Mouse (Mus musculus) midbrain, embryonic 14.5 days (tissue): ENCODE results near the gene Avil. TPM values are rescaled to one million over a fixed set of nuclear protein-coding genes. Genes with fewer than 3 reads are reported as not detected.

Source experiments
- ATAC-seq: fragments of 200-750 bp; cut with Nextera tagmentation; 2 replicates; pipeline ENCODE4 v1.8.0; 2017; ENCODE audit warnings: moderate number of reproducible peaks, moderate library complexity; ENCODE audit not compliant: low FRiP score, low TSS enrichment
- DNase-seq: peaks from one replicate; pipeline ENCODE4 v3.0.0-alpha.2; 2015
- H3K27ac ChIP-seq: fragments of 300-500 bp; sonication (generic); replicated peaks from 2 replicates; pipeline ENCODE4 v1.5.1; 2014; ENCODE audit warnings: mild to moderate bottlenecking, low read depth, low read length, moderate library complexity
- H3K27me3 ChIP-seq: fragments of 300-500 bp; sonication (generic); 2 replicates; pipeline ENCODE4 v1.6.1; 2014; ENCODE audit warnings: low read length, control low read depth, mixed read lengths; ENCODE audit not compliant: control insufficient read depth, insufficient read depth
- H3K36me3 ChIP-seq: fragments of 300-500 bp; sonication (generic); 2 replicates; pipeline ENCODE4 v1.6.1; 2014; ENCODE audit warnings: low read length, control low read depth; ENCODE audit not compliant: control insufficient read depth, insufficient read depth
- H3K4me1 ChIP-seq: fragments of 300-500 bp; sonication (generic); 2 replicates; pipeline ENCODE4 v1.6.1; 2014; ENCODE audit warnings: mild to moderate bottlenecking, antibody characterized with exemption, low read length, control low read depth; ENCODE audit not compliant: control insufficient read depth, insufficient read depth
- H3K4me2 ChIP-seq: fragments of 300-500 bp; sonication (generic); 2 replicates; pipeline ENCODE4 v1.6.1; 2014; ENCODE audit warnings: mild to moderate bottlenecking, low read length, moderate library complexity
- H3K4me3 ChIP-seq: fragments of 300-500 bp; sonication (generic); replicated peaks from 2 replicates; pipeline ENCODE4 v1.5.1; 2014; ENCODE audit warnings: low read depth, low read length
- H3K9ac ChIP-seq: fragments of 300-500 bp; sonication (generic); replicated peaks from 2 replicates; pipeline ENCODE4 v1.6.1; 2014; ENCODE audit warnings: mild to moderate bottlenecking, low read length, moderate library complexity
- H3K9me3 ChIP-seq: fragments of 300-500 bp; sonication (generic); 2 replicates; pipeline ENCODE4 v1.6.1; 2016; ENCODE audit warnings: low read length, control low read depth, mixed read lengths; ENCODE audit not compliant: control insufficient read depth
- WGBS: fragments of 180-500 bp; shearing (Covaris S2); extraction: QIAGEN DNeasy Blood & Tissue Kit; methylation state at CpG from one replicate; pipeline ENCODE4 v1.1.7; 2014; 5-methylcytosine and 5-hydroxymethylcytosine counted together
- polyA plus RNA-seq: library from polyadenylated mRNA; unstranded; fragments of >200 nt; fragmentation: Nextera tagmentation; extraction: Ambion mirVana; gene quantifications from 2 replicates; pipeline ENCODE4 v1.2.1, GENCODE M21; 2014

Avil gene
- polyA plus RNA-seq: 1.9 and 2.1 TPM in 2 replicates

- Histone ChIP-seq H3K9ac (no peak within 1 kb of the TSS), H3K4me3 (no peak within 1 kb of the TSS), H3K36me3 (peaks cover 27% of the 10 kb centered on the region), H3K4me1 (no peaks in the 10 kb centered on the region), H3K27ac (no peak within 1 kb of the TSS), H3K9me3 (no peaks in the 10 kb centered on the region), H3K4me2 (no peak within 1 kb of the TSS), H3K27me3 (no peaks in the 10 kb centered on the region)
- WGBS: 87% methylated on average over 5 of the region's 5 CpGs
- no peak for ATAC-seq
- no peak for DNase-seq
These were observed at the start of gene Avil for GRCm38 (mm10) chr10:127000529-127000928. Avil (plus strand) TSS chr10:127000709.

- Histone ChIP-seq H3K36me3 (no peaks in the 10 kb centered on the region), H3K4me1 (peaks cover 9% of the 10 kb centered on the region), H3K9me3 (0 out of 2 replicates have a peak, but pooled peaks cover 3% of the 10 kb centered on the region), H3K27me3 (no peaks in the 10 kb centered on the region), H3K27ac (no peak overlapping the region), H3K4me2 (no peak overlapping the region), H3K9ac (no peak overlapping the region), H3K4me3 (no peak overlapping the region)
- ATAC-seq: no peak
- 100% methylated on average over 1 of the region's 1 CpGs for WGBS
- no peak for DNase-seq
These were observed 48.1 kb upstream of the Avil start for GRCm38 (mm10) chr10:126952375-126952774.

GRCm38 (mm10) chr10:126953029-126953471, 47.5 kb upstream of the Avil start:
- Histone ChIP-seq H3K36me3 (no peaks in the 10 kb centered on the region), H3K9me3 (0 out of 2 replicates have a peak, but pooled peaks cover 3% of the 10 kb centered on the region), H3K27me3 (no peaks in the 10 kb centered on the region), H3K4me2 (no peak overlapping the region), H3K4me1 (peaks cover 14% of the 10 kb centered on the region), H3K9ac (no peak overlapping the region), H3K4me3 (no peak overlapping the region), H3K27ac (no peak overlapping the region)
- DNase-seq (no peak), ATAC-seq (no peak)
- WGBS: 89% methylated on average over 3 of the region's 3 CpGs

GRCm38 (mm10) chr10:126956692-126957358, 43.7 kb upstream of the Avil start:
- peak overlapping the region; percentile 83 for H3K27ac ChIP-seq
- 0 out of 2 replicates have a peak, but pooled peaks cover 3% of the 10 kb centered on the region for H3K9me3 ChIP-seq
- H3K27me3 ChIP-seq: no peaks in the 10 kb centered on the region; the same call in 1 of the 2 replicates
- peaks cover 14% of the 10 kb centered on the region for H3K4me1 ChIP-seq
- peak overlapping the region; percentile 46 for H3K9ac ChIP-seq
- 0 out of 2 replicates have a peak overlapping the region, but pooled peaks have one; percentile 10 for H3K4me3 ChIP-seq
- DNase-seq (peak; percentile 70), ATAC-seq (no peak)
- no peaks in the 10 kb centered on the region for H3K36me3 ChIP-seq
- WGBS: 3% methylated on average over 15 of the region's 15 CpGs
- peak overlapping the region; percentile 48 for H3K4me2 ChIP-seq

- Histone ChIP-seq H3K36me3 (no peaks in the 10 kb centered on the region), H3K9me3 (no peaks in the 10 kb centered on the region), H3K4me3 (0 out of 2 replicates have a peak overlapping the region, but pooled peaks have one; percentile 10), H3K4me1 (peaks cover 14% of the 10 kb centered on the region), H3K4me2 (peak overlapping the region; percentile 48), H3K9ac (peak overlapping the region; percentile 46), H3K27ac (peak overlapping the region; percentile 83), H3K27me3 (no peaks in the 10 kb centered on the region; the same call in 1 of the 2 replicates)
- DNase-seq: peak; percentile 81
- WGBS: under 1% methylated on average over 25 of the region's 25 CpGs
- ATAC-seq: peak; percentile 91
These were observed 43.0 kb upstream of the Avil start for GRCm38 (mm10) chr10:126957359-126958107.

- 72% methylated on average over 8 of the region's 8 CpGs for WGBS
- DNase-seq (no peak), ATAC-seq (no peak)
- peaks cover 14% of the 10 kb centered on the region for H3K4me1 ChIP-seq
- H3K9me3 ChIP-seq: no peaks in the 10 kb centered on the region
- H3K27me3 ChIP-seq: no peaks in the 10 kb centered on the region; the same call in 1 of the 2 replicates
- H3K27ac ChIP-seq: no peak overlapping the region
- no peak overlapping the region for H3K4me2 ChIP-seq
- H3K4me3 ChIP-seq: no peak overlapping the region
- no peaks in the 10 kb centered on the region for H3K36me3 ChIP-seq
- no peak overlapping the region for H3K9ac ChIP-seq
These were observed 40.0 kb upstream of the Avil start for GRCm38 (mm10) chr10:126960496-126960895.

GRCm38 (mm10) chr10:126961757-126962156, 38.8 kb upstream of the Avil start:
- WGBS: 52% methylated on average over 10 of the region's 10 CpGs
- Histone ChIP-seq H3K9me3 (no peaks in the 10 kb centered on the region), H3K27me3 (no peaks in the 10 kb centered on the region; the same call in 1 of the 2 replicates), H3K36me3 (no peaks in the 10 kb centered on the region), H3K27ac (no peak overlapping the region), H3K4me3 (no peak overlapping the region), H3K4me2 (no peak overlapping the region), H3K4me1 (peaks cover 11% of the 10 kb centered on the region), H3K9ac (no peak overlapping the region)
- no peak for DNase-seq
- no peak for ATAC-seq

- no peak overlapping the region for H3K9ac ChIP-seq
- peaks cover 4% of the 10 kb centered on the region for H3K4me1 ChIP-seq
- no peak for DNase-seq
- H3K9me3 ChIP-seq: no peaks in the 10 kb centered on the region
- H3K4me2 ChIP-seq: no peak overlapping the region
- H3K36me3 ChIP-seq: no peaks in the 10 kb centered on the region
- 27% methylated on average over 15 of the region's 15 CpGs for WGBS
- H3K4me3 ChIP-seq: no peak overlapping the region
- no peaks in the 10 kb centered on the region; the same call in 1 of the 2 replicates for H3K27me3 ChIP-seq
- ATAC-seq: no peak
- no peak overlapping the region for H3K27ac ChIP-seq
These were observed 38.1 kb upstream of the Avil start for GRCm38 (mm10) chr10:126962271-126962965.
